Mouse (Mus musculus): ENCODE data around the gene Zscan2.

DNA sequence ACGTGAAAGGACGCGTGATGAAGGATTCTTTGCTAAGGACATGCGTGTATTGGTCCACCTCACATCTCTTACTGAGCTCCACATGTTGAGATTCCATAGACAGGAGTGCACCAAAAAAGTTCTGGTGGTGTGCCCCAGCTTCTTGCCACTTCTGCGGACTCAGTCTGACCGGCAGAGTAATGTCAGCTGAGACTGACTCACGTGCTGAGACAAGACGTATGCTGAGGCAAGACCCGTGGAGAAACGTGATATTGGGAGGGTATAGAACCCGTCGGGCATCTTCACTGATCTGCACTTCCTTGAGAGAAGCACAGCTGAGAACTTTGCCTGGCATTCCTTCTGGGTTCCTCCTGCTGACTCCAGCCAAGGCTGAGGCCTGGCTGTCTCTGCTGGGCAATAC is 16.0 kb upstream of the Zscan2 start:
- TF ChIP-seq POLR2A (IDR thresholded peaks at IDR 0.05; ENCODE audit: extremely low read depth, insufficient read depth, low read length) (no peak), CTCF (IDR thresholded peaks at IDR 0.05; ENCODE audit: low read depth, low read length) (no peak)
